Mouse (Mus musculus) limb, embryonic 10.5 days (tissue): ENCODE data around the gene Mlxipl. TPM values are rescaled to one million over a fixed set of nuclear protein-coding genes. Genes with fewer than 3 reads are reported as not detected.
"Not testable (repeated sequence)": the region's sequence is repeated elsewhere in the genome, so short reads cannot be mapped to it uniquely, and the experiment has no call there.

Experiments
- DNase-seq: peaks from one replicate; pipeline ENCODE4 v3.0.0-alpha.2; 2017; ENCODE audit warnings: low spot score
- H3K27ac ChIP-seq: fragments of 300-500 bp; sonication (generic); 2 replicates; pipeline ENCODE4 v1.5.1; 2016; ENCODE audit warnings: mild to moderate bottlenecking
- H3K27me3 ChIP-seq: fragments of 300-500 bp; sonication (generic); 2 replicates; pipeline ENCODE4 v1.6.1; 2016; ENCODE audit warnings: low read depth, mild to moderate bottlenecking; ENCODE audit not compliant: poor library complexity, severe bottlenecking
- H3K36me3 ChIP-seq: fragments of 300-500 bp; sonication (generic); 2 replicates; pipeline ENCODE4 v1.6.1; 2016; ENCODE audit warnings: mild to moderate bottlenecking, moderate library complexity
- H3K4me1 ChIP-seq: fragments of 300-500 bp; sonication (generic); 2 replicates; pipeline ENCODE4 v1.6.1; 2016
- H3K4me3 ChIP-seq: fragments of 300-500 bp; sonication (generic); 2 replicates; pipeline ENCODE4 v1.5.1; 2016; ENCODE audit warnings: mild to moderate bottlenecking, moderate library complexity
- H3K9me3 ChIP-seq: fragments of 300-500 bp; sonication (generic); replicated peaks from 2 replicates; pipeline ENCODE4 v1.6.1; 2016; ENCODE audit warnings: mild to moderate bottlenecking
- WGBS: fragments of 180-500 bp; shearing (Covaris S2); methylation state at CpG from one replicate; pipeline ENCODE4 v1.1.7; 2016; 5-methylcytosine and 5-hydroxymethylcytosine counted together
- polyA plus RNA-seq: library from polyadenylated mRNA; unstranded; fragments of >200 nt; fragmentation: Nextera tagmentation; extraction: Ambion mirVana; gene quantifications from 2 replicates; pipeline ENCODE4 v1.2.1, GENCODE M21; 2016

Mlxipl gene
- 2.5 and 5.1 TPM in 2 replicates for polyA plus RNA-seq

GRCm38 (mm10) chr5:135089653-135090052 lies at the start of gene Mlxipl:
Mlxipl (plus strand) TSS chr5:135089890.
- DNase-seq: peak; percentile 56
- H3K27ac ChIP-seq: peak within 1 kb of the TSS; percentile 72
- H3K4me1 ChIP-seq: peaks cover 19% of the 10 kb centered on the region
- WGBS: 3% methylated on average over 39 of the region's 39 CpGs
- H3K9me3 ChIP-seq: no peaks in the 10 kb centered on the region
- H3K36me3 ChIP-seq: 0 out of 2 replicates have a peak, but pooled peaks cover 2% of the 10 kb centered on the region
- H3K27me3 ChIP-seq: peaks cover 63% of the 10 kb centered on the region
- peak within 1 kb of the TSS; percentile 40 for H3K4me3 ChIP-seq

- H3K27me3 ChIP-seq: peaks cover 5% of the 10 kb centered on the region; the same call in 1 of the 2 replicates
- peaks cover 19% of the 10 kb centered on the region for H3K4me1 ChIP-seq
- peaks cover 44% of the 10 kb centered on the region for H3K36me3 ChIP-seq
- 71% methylated on average over 6 of the region's 6 CpGs for WGBS
- no peak for DNase-seq
- H3K4me3 ChIP-seq: no peak overlapping the region
- no peaks in the 10 kb centered on the region for H3K9me3 ChIP-seq
- H3K27ac ChIP-seq: peak overlapping the region; percentile 6; the same call in 1 of the 2 replicates
Measured at GRCm38 (mm10) chr5:135040059-135040458, 49.6 kb upstream of the Mlxipl start.

GRCm38 (mm10) chr5:135040777-135041176 lies 48.9 kb upstream of the Mlxipl start:
- Histone ChIP-seq H3K36me3 (peaks cover 51% of the 10 kb centered on the region), H3K27me3 (peaks cover 5% of the 10 kb centered on the region; the same call in 1 of the 2 replicates), H3K4me1 (peaks cover 16% of the 10 kb centered on the region), H3K4me3 (no peak overlapping the region), H3K9me3 (no peaks in the 10 kb centered on the region), H3K27ac (no peak overlapping the region)
- no peak for DNase-seq
- 61% methylated on average over 11 of the region's 11 CpGs for WGBS

GRCm38 (mm10) chr5:135042105-135042788 lies 47.4 kb upstream of the Mlxipl start:
- H3K9me3 ChIP-seq: no peaks in the 10 kb centered on the region
- H3K27ac ChIP-seq: no peak overlapping the region
- H3K4me3 ChIP-seq: peak overlapping the region; percentile 20; the same call in 1 of the 2 replicates
- peaks cover 13% of the 10 kb centered on the region for H3K4me1 ChIP-seq
- H3K27me3 ChIP-seq: peaks cover 5% of the 10 kb centered on the region; the same call in 1 of the 2 replicates
- 31% methylated on average over 18 of the region's 21 CpGs for WGBS
- peaks cover 55% of the 10 kb centered on the region for H3K36me3 ChIP-seq
- no peak for DNase-seq

GRCm38 (mm10) chr5:135044575-135044974 lies 45.1 kb upstream of the Mlxipl start:
- no peak for DNase-seq
- peaks cover 5% of the 10 kb centered on the region; the same call in 1 of the 2 replicates for H3K27me3 ChIP-seq
- H3K4me1 ChIP-seq: peaks cover 13% of the 10 kb centered on the region
- H3K27ac ChIP-seq: no peak overlapping the region
- H3K4me3 ChIP-seq: no peak overlapping the region
- WGBS: 96% methylated on average over 3 of the region's 3 CpGs
- H3K9me3 ChIP-seq: no peaks in the 10 kb centered on the region
- peaks cover 52% of the 10 kb centered on the region for H3K36me3 ChIP-seq

GRCm38 (mm10) chr5:135048539-135048938 lies 41.2 kb upstream of the Mlxipl start:
- no peaks in the 10 kb centered on the region for H3K4me1 ChIP-seq
- no peak overlapping the region for H3K4me3 ChIP-seq
- WGBS: 94% methylated on average over 5 of the region's 5 CpGs
- no peaks in the 10 kb centered on the region for H3K27me3 ChIP-seq
- H3K27ac ChIP-seq: no peak overlapping the region
- peaks cover 68% of the 10 kb centered on the region for H3K36me3 ChIP-seq
- H3K9me3 ChIP-seq: no peaks in the 10 kb centered on the region
- DNase-seq: no peak

- H3K4me1 ChIP-seq, H3K27me3 ChIP-seq, H3K9me3 ChIP-seq, H3K4me3 ChIP-seq, H3K27ac ChIP-seq, DNase-seq: not testable (repeated sequence)
- H3K36me3 ChIP-seq: peaks cover 72% of the 10 kb centered on the region
- 96% methylated on average over 6 of the region's 6 CpGs for WGBS
Measured at GRCm38 (mm10) chr5:135049268-135049667, 40.4 kb upstream of the Mlxipl start.

GRCm38 (mm10) chr5:135053356-135053755 lies 36.3 kb upstream of the Mlxipl start:
- Histone ChIP-seq H3K4me1 (no peaks in the 10 kb centered on the region), H3K27ac (0 out of 2 replicates have a peak overlapping the region, but pooled peaks have one; percentile 28), H3K4me3 (no peak overlapping the region), H3K9me3 (no peaks in the 10 kb centered on the region), H3K36me3 (peaks cover 88% of the 10 kb centered on the region), H3K27me3 (no peaks in the 10 kb centered on the region)
- no peak for DNase-seq
- WGBS: 92% methylated on average over 12 of the region's 12 CpGs

- Histone ChIP-seq H3K36me3 (peaks cover 65% of the 10 kb centered on the region), H3K4me3 (peak within 1 kb of the TSS; percentile 90), H3K27me3 (no peaks in the 10 kb centered on the region), H3K4me1 (peaks cover 25% of the 10 kb centered on the region), H3K27ac (peak within 1 kb of the TSS; percentile 78), H3K9me3 (no peaks in the 10 kb centered on the region)
- DNase-seq: peak; percentile 99
- under 1% methylated on average over 52 of the region's 52 CpGs for WGBS
Measured at GRCm38 (mm10) chr5:135063629-135064381, 25.9 kb upstream of the Mlxipl start, which contains the start of gene Dnajc30. Dnajc30 (plus strand) TSS chr5:135064202.

GRCm38 (mm10) chr5:135064382-135064766 lies 25.3 kb upstream of the Mlxipl start:
- Histone ChIP-seq H3K4me1 (peaks cover 25% of the 10 kb centered on the region), H3K4me3 (peak overlapping the region; percentile 90), H3K27ac (peak overlapping the region; percentile 78), H3K27me3 (no peaks in the 10 kb centered on the region), H3K9me3 (no peaks in the 10 kb centered on the region), H3K36me3 (peaks cover 59% of the 10 kb centered on the region)
- WGBS: 1% methylated on average over 40 of the region's 40 CpGs
- DNase-seq: no peak

- H3K4me3 ChIP-seq: peak within 1 kb of the TSS; percentile 90
- H3K27ac ChIP-seq: peak within 1 kb of the TSS; percentile 78
- H3K27me3 ChIP-seq, DNase-seq, H3K9me3 ChIP-seq: not testable (repeated sequence)
- peaks cover 53% of the 10 kb centered on the region for H3K36me3 ChIP-seq
- WGBS: 78% methylated on average over 9 of the region's 9 CpGs
- H3K4me1 ChIP-seq: peaks cover 25% of the 10 kb centered on the region
Measured at GRCm38 (mm10) chr5:135064909-135065446, 24.7 kb upstream of the Mlxipl start, which contains the start of gene Bud23. Bud23 (minus strand) TSS chr5:135064959.

- Histone ChIP-seq H3K9me3 (no peaks in the 10 kb centered on the region), H3K27ac (no peak overlapping the region), H3K4me1 (peaks cover 25% of the 10 kb centered on the region), H3K27me3 (no peaks in the 10 kb centered on the region), H3K4me3 (no peak overlapping the region), H3K36me3 (peaks cover 45% of the 10 kb centered on the region)
- no peak for DNase-seq
- 92% methylated on average over 3 of the region's 3 CpGs for WGBS
Measured at GRCm38 (mm10) chr5:135066008-135066407, 23.7 kb upstream of the Mlxipl start.
